Mouse (Mus musculus) ES-E14 (cell line): Measurements from ENCODE around the gene Abr. TPM values are rescaled to one million over a fixed set of nuclear protein-coding genes. Genes with fewer than 3 reads are reported as not detected.
A peak's percentile ranks its signal among the peaks of the same experiment; 100 is the strongest.

Experiments used
- DNase-seq: peaks from one replicate; pipeline ENCODE4 v3.0.0-alpha.2; 2013; ENCODE audit warnings: low read depth, low spot score
- H3K27ac ChIP-seq: 2 replicates; pipeline ENCODE4 v1.5.1; 2012; ENCODE audit warnings: low read depth, mild to moderate bottlenecking, low read length, moderate library complexity, mixed read lengths; ENCODE audit not compliant: poor library complexity, insufficient read depth, severe bottlenecking
- H3K36me3 ChIP-seq: 2 replicates; pipeline ENCODE4 v1.6.1; 2012; ENCODE audit warnings: mild to moderate bottlenecking, low read length, moderate library complexity, mixed read lengths; ENCODE audit not compliant: control insufficient read depth, poor library complexity, insufficient read depth, severe bottlenecking
- H3K4me1 ChIP-seq, 2 experiments: fragments of 150-350 bp in 1 of 2; sonication (generic) in 1 of 2; 2 replicates each; pipeline ENCODE4 v1.6.1; 2012; ENCODE audit warnings: low read length in 2 of 2, mild to moderate bottlenecking in 1 of 2, mixed read lengths in 1 of 2; ENCODE audit not compliant: control insufficient read depth in 2 of 2, insufficient read depth in 2 of 2, poor library complexity in 1 of 2
- H3K4me3 ChIP-seq, 2 experiments: fragments of 150-350 bp in 1 of 2; sonication (generic) in 1 of 2; 2 replicates each; pipeline ENCODE4 v1.5.1; 2012; ENCODE audit warnings: low read length in 2 of 2, low read depth in 1 of 2, mild to moderate bottlenecking in 1 of 2, mixed read lengths in 1 of 2; ENCODE audit not compliant: insufficient read depth in 1 of 2, poor library complexity in 1 of 2, severe bottlenecking in 1 of 2
- H3K9ac ChIP-seq: 2 replicates; pipeline ENCODE4 v1.6.1; 2012; ENCODE audit warnings: low read depth, mild to moderate bottlenecking, low read length, mixed read lengths; ENCODE audit not compliant: poor library complexity, insufficient read depth, severe bottlenecking
- H3K9me3 ChIP-seq: fragments of 150-350 bp; sonication (generic); 2 replicates; pipeline ENCODE4 v1.6.1; 2012; ENCODE audit warnings: low read depth, mild to moderate bottlenecking, low read length; ENCODE audit not compliant: control insufficient read depth, insufficient read depth
- CHD2 ChIP-seq: IDR thresholded peaks from 2 replicates; pipeline ENCODE4 v1.6.1; 2014; ENCODE audit warnings: mild to moderate bottlenecking, low read depth, low read length, inconsistent platforms
- HCFC1 ChIP-seq: IDR thresholded peaks from 2 replicates; pipeline ENCODE4 v1.6.1; 2012; ENCODE audit warnings: low read length, inconsistent platforms, borderline replicate concordance; ENCODE audit not compliant: insufficient read depth
- MAFK ChIP-seq: IDR thresholded peaks from 2 replicates; pipeline ENCODE4 v1.6.1; 2014; ENCODE audit warnings: mild to moderate bottlenecking, low read depth, low read length, inconsistent platforms; ENCODE audit not compliant: insufficient read depth
- ZC3H11A ChIP-seq: IDR thresholded peaks from 2 replicates; pipeline ENCODE4 v1.6.1; 2012; ENCODE audit warnings: low read depth, mild to moderate bottlenecking, inconsistent platforms, low read length, borderline replicate concordance
- ZNF384 ChIP-seq: IDR thresholded peaks from 2 replicates; pipeline ENCODE4 v1.6.1; 2012; ENCODE audit warnings: low read depth, low read length, inconsistent platforms
- in situ Hi-C, 2 experiments: fragments of 600-800 bp; cut with MboI; formaldehyde crosslinking; loops; one replicate each; pipeline ENCODE4 v1.15.1; 2025; ENCODE audit warnings: low sequenced_read_pairs in 2 of 2, inconsistent platforms in 1 of 2; ENCODE audit not compliant: unreplicated experiment in 2 of 2
- total RNA-seq: library from RNA; depleted of rRNA; stranded (reverse); fragments of 300-350 nt; gene quantifications from 2 replicates; pipeline ENCODE4 v1.2.3, GENCODE M21; 2012

Abr gene
- total RNA-seq, 1 experiment = 28.6 TPM

GRCm38 (mm10) chr11:76449520-76450201 is 172.5 kb downstream of the Abr start:
- in situ Hi-C loops = no loop called here
- H3K4me3 ChIP-seq = no peak overlapping the region
- H3K9me3 ChIP-seq = no peaks in the 10 kb centered on the region
- no peak overlapping the region for H3K27ac ChIP-seq
- peaks cover 30% of the 10 kb centered on the region for H3K36me3 ChIP-seq
- no peak for TF ChIP-seq ZC3H11A
- no peak for TF ChIP-seq MAFK
- no peak for TF ChIP-seq ZNF384
- TF ChIP-seq HCFC1 = no peak
- no peak for TF ChIP-seq CHD2
- DNase-seq = no peak
- H3K4me1 ChIP-seq = peaks cover 4 to 15% of the 10 kb centered on the region in 2 experiments; a peak in 3 of 4 replicates
- no peak overlapping the region for H3K9ac ChIP-seq

GRCm38 (mm10) chr11:76446251-76446650 is 175.9 kb downstream of the Abr start:
- no peak overlapping the region for H3K9ac ChIP-seq
- peaks cover 11% of the 10 kb centered on the region; the same call in 1 of the 2 replicates for H3K36me3 ChIP-seq
- H3K4me3 ChIP-seq = no peak overlapping the region
- in situ Hi-C loops = no loop called here
- no peak for TF ChIP-seq MAFK
- H3K9me3 ChIP-seq = no peaks in the 10 kb centered on the region
- peaks cover 4 to 25% of the 10 kb centered on the region in 2 experiments; a peak in 3 of 4 replicates for H3K4me1 ChIP-seq
- peak; percentile 62 for DNase-seq
- no peak overlapping the region for H3K27ac ChIP-seq

- DNase-seq = no peak
- H3K36me3 ChIP-seq = peaks cover 10% of the 10 kb centered on the region; the same call in 1 of the 2 replicates
- in situ Hi-C loops = no loop called here
- no peak overlapping the region for H3K27ac ChIP-seq
- no peaks in the 10 kb centered on the region for H3K9me3 ChIP-seq
- TF ChIP-seq MAFK = no peak
- TF ChIP-seq HCFC1 = no peak
- no peak for TF ChIP-seq ZNF384
- no peak for TF ChIP-seq ZC3H11A
- TF ChIP-seq CHD2 = no peak
- no peak overlapping the region for H3K4me3 ChIP-seq
- peaks cover 4 to 25% of the 10 kb centered on the region in 2 experiments; a peak in 3 of 4 replicates for H3K4me1 ChIP-seq
- no peak overlapping the region for H3K9ac ChIP-seq
Observed at GRCm38 (mm10) chr11:76445459-76445858, 176.7 kb downstream of the Abr start.

- peaks cover 3% of the 10 kb centered on the region; the same call in 1 of the 2 replicates for H3K36me3 ChIP-seq
- no peak overlapping the region for H3K4me3 ChIP-seq
- H3K9ac ChIP-seq = no peak overlapping the region
- no peak for DNase-seq
- peaks cover 0 to 14% of the 10 kb centered on the region in 2 experiments; a peak in 1 of 4 replicates for H3K4me1 ChIP-seq
- TF ChIP-seq CHD2 = no peak
- no peak for TF ChIP-seq MAFK
- TF ChIP-seq ZNF384 = no peak
- in situ Hi-C loops = no loop called here
- no peaks in the 10 kb centered on the region for H3K9me3 ChIP-seq
- no peak overlapping the region for H3K27ac ChIP-seq
Observed at GRCm38 (mm10) chr11:76439666-76440065, 182.4 kb downstream of the Abr start.
